Mouse (Mus musculus) liver, embryonic 14.5 days (tissue): ENCODE data around the gene Pik3r2.

ENCODE experiments used
- CTCF ChIP-seq: IDR thresholded peaks from 2 replicates; pipeline ENCODE4 v1.5.1; 2016; ENCODE audit warnings: antibody characterized with exemption, low read depth, control low read depth
- EP300 ChIP-seq: IDR thresholded peaks from 2 replicates; pipeline ENCODE4 v1.6.1; 2016; ENCODE audit warnings: antibody characterized with exemption, low read depth

DNA sequence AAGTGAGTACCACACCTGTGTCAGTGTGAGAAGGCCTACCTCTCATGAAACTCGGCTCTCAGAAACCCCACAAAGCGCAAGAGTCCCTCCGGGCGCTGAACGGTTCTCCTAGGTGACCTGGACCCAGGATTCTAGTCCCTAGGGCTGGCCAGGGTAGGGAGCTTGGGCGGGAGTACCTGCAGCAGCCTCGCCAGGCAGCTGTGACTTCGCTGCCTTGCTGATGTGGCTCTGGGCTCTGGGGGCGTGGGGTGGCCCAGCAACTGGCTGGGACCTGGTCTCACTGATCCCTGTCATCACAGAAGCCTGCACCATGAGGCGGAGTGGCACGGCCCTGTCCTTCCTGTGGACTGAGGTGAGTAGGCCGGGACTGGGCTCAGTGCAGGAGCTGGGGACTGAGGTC lies 52.3 kb downstream of the Pik3r2 start:
- TF ChIP-seq EP300, result no peak
- TF ChIP-seq CTCF, result no peak
